Mouse (Mus musculus) adrenal gland, adult 18-20 months (tissue): Measurements from ENCODE around the gene Rnf207. TPM values are rescaled to one million over a fixed set of nuclear protein-coding genes. Genes with fewer than 3 reads are reported as not detected.

Experiments
- DNase-seq, 2 experiments: peaks; one replicate each; pipeline ENCODE4 v3.0.0; 2021 to 2022; ENCODE audit warnings: low spot score in 2 of 2
- total RNA-seq, 2 experiments: library from RNA; stranded (reverse); gene quantifications; 1 replicate in 1 of 2; 2 replicates in 1 of 2; pipeline ENCODE4 v1.2.3; 2021

Gene Rnf207
- total RNA-seq, 2 experiments from 2014 or later, result 0.43 to 1.3 TPM

GRCm38 (mm10) chr4:152295916-152296315 is 22.9 kb downstream of the Rnf207 start:
- DNase-seq, result no peak

- no peak for DNase-seq
Observed at GRCm38 (mm10) chr4:152294188-152294929, 24.4 kb downstream of the Rnf207 start.

- no peak for DNase-seq
Observed at GRCm38 (mm10) chr4:152292102-152292765, 26.6 kb downstream of the Rnf207 start.

- DNase-seq, result no peak
Observed at GRCm38 (mm10) chr4:152291562-152291961, 27.2 kb downstream of the Rnf207 start, which contains the start of gene Hes3. TSS of gene Hes3 (minus strand) at chr4:152291662.

GRCm38 (mm10) chr4:152290991-152291390 is 27.8 kb downstream of the Rnf207 start:
- DNase-seq, result no peak

- no peak for DNase-seq
Observed at GRCm38 (mm10) chr4:152290385-152290784, 28.4 kb downstream of the Rnf207 start.

GRCm38 (mm10) chr4:152288398-152288945 is 30.3 kb downstream of the Rnf207 start:
- no peak for DNase-seq

- no peak for DNase-seq
Observed at GRCm38 (mm10) chr4:152287317-152288120, 31.3 kb downstream of the Rnf207 start.

GRCm38 (mm10) chr4:152286887-152287286 is 31.9 kb downstream of the Rnf207 start:
- peak; percentile 56 to 64 for DNase-seq

- no peak for DNase-seq
Observed at GRCm38 (mm10) chr4:152286183-152286582, 32.6 kb downstream of the Rnf207 start.

- peak; percentile 42 to 58 for DNase-seq
Observed at GRCm38 (mm10) chr4:152285505-152285904, 33.3 kb downstream of the Rnf207 start.

GRCm38 (mm10) chr4:152283186-152283950 is 35.4 kb downstream of the Rnf207 start:
- peak; percentile 87 to 91 for DNase-seq

- DNase-seq, result no peak
Observed at GRCm38 (mm10) chr4:152282721-152283120, 36.1 kb downstream of the Rnf207 start.

- no peak for DNase-seq
Observed at GRCm38 (mm10) chr4:152281601-152282000, 37.2 kb downstream of the Rnf207 start.

- DNase-seq, result no peak
Observed at GRCm38 (mm10) chr4:152278986-152279385, 39.8 kb downstream of the Rnf207 start.

- no peak for DNase-seq
Observed at GRCm38 (mm10) chr4:152277916-152278315, 40.9 kb downstream of the Rnf207 start.

- DNase-seq, result no peak
Observed at GRCm38 (mm10) chr4:152276389-152277347, 42.1 kb downstream of the Rnf207 start.

- DNase-seq, result no peak
Observed at GRCm38 (mm10) chr4:152274681-152275131, 44.1 kb downstream of the Rnf207 start.

- peak; percentile 41 to 64 for DNase-seq
Observed at GRCm38 (mm10) chr4:152273621-152274236, 45.1 kb downstream of the Rnf207 start, which contains the start of gene Gpr153. TSS of gene Gpr153 (plus strand) at chr4:152274232.
